Mouse (Mus musculus): Measurements from ENCODE around the gene Lysmd1.
"Not testable (repeated sequence)": the region's sequence is repeated elsewhere in the genome, so short reads cannot be mapped to it uniquely, and the experiment has no call there.

Gene Lysmd1

GRCm38 (mm10) chr3:95133680-95134101 lies at the start of gene Lysmd1, which contains the start of gene Scnm1:
Lysmd1 (plus strand) TSS chr3:95134088.
Scnm1 (minus strand) TSS chr3:95134011.
- peak; percentile 61 to 83 for DNase-seq (ENCODE audit: low spot score in 2 of 2)

DNA sequence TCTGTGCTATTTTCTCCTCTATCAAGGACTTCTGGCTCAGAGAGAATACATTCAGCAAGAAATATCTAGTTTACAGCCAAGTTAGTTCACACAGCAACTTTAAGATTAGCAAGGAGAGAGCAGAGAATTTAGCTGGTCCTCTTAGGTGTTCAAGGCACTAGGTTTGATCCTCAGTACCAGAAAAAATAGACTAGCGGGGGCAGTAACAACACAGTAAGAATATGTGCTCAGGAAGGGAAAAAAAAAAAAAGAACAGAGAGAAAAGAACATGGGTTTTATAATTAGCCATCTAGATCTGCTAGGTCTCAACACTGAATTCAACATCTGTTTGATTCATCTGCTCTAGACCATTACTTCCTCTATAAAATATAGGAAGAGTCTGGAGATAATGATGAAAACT lies 45.8 kb upstream of the Lysmd1 start:
- DNase-seq (ENCODE audit: low spot score in 2 of 2), result no peak

DNA sequence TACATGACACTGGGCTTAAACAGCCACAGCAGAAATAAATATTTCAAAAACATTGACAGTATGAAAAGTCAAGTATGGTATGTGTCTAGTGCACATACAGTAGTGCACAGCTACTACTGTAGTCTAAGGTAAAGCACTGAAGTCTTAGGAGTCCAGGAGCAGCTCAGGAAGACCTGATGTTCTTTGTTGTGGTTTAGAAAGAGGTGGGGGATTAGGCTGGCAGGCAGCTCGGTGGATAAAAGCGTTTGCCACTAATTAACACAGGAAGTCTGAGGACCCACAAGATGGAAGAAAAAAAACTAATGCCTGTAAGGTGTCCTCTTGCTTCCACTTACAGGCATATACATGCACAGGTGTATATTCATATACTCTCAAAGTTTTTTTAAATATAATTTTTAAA lies 33.0 kb upstream of the Lysmd1 start:
- DNase-seq (ENCODE audit: low spot score in 2 of 2), result no peak

- no peak for DNase-seq (ENCODE audit: low spot score in 2 of 2)
Measured at GRCm38 (mm10) chr3:95105121-95105520, 28.8 kb upstream of the Lysmd1 start.

DNA sequence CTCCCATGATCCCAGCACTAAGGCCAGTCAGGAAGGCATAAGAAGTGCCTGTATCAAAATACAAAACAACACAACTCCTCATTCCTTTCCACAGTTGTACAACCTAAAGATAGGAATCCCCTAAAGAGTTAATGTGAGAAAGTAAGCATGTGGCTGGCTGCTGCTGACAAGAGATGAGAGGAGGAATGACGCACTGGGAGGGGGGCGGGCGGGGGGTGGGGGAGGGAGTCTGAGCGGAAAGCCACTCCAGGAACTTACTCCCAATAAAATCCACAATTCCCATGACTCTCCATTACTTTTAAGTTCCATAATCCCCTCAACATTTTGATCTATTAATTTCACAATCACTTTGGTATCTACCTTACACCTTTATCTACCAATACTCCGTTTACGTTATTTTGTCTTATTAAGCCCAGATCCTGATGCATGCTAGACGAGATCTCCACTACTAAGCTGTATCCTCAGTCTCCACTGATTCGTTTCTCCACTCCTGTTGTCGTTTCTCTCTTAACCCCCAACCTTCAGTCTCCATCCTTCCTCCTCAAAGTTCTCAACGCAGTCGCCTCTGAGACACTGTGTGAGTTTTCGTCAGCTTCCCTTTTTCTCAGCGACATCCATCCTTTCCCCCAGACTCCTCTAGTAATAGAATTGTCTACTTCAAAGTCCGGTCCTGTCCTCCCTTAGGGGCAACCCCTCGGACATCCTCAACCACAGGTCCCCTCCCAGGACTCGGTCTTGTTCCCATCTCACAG lies 28.1 kb upstream of the Lysmd1 start:
- no peak for DNase-seq (ENCODE audit: low spot score in 2 of 2)

- DNase-seq (ENCODE audit: low spot score in 2 of 2), result peak; percentile 94 to 97
Measured at GRCm38 (mm10) chr3:95106338-95107117, 27.4 kb upstream of the Lysmd1 start, which contains the start of gene Pip5k1a. Pip5k1a (minus strand) TSS chr3:95106930.

DNA sequence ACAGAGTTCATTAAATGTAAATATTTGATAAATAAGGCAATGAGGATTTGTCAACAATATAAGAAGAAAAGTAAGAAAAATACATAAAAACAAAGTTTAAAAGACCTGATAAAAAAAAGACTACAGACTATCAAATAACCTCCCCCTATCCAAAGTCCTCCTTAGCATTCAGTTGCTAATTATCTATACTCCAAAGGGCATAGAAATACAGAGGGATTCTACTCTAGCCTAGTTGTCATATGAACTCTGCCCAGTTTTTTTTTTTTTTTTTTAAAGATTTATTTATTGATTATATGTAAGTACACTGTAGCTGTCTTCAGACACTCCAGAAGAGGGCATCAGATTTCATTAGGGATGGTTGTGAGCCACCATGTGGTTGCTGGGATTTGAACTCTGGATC lies 26.6 kb upstream of the Lysmd1 start:
- DNase-seq (ENCODE audit: low spot score in 2 of 2), result not testable (repeated sequence)

GRCm38 (mm10) chr3:95107898-95108297 lies 26.0 kb upstream of the Lysmd1 start:
- no peak for DNase-seq (ENCODE audit: low spot score in 2 of 2)

- DNase-seq (ENCODE audit: low spot score in 2 of 2), result peak; percentile 60 to 81
Measured at GRCm38 (mm10) chr3:95110911-95111726, 22.8 kb upstream of the Lysmd1 start, which contains the start of gene Vps72. Vps72 (plus strand) TSS chr3:95111022.

DNA sequence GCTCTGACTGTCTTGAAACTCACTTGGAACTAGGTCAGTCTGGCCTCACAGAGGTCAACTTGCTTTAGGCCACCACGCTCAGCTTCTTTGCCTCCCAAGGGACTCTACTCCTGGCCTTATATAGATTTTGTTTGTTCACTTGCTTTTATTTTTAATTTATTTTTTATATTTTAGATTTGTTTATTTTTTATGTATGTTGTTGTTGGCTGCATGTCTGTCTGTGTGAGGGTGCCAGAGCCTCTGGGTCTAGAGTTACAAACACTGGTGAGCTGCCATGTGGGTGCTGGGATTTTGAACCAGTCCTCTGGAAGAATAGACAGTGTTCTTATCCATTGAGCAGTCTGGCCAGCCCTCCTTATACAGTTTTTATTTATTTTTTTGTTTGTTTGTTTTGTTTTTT lies 21.1 kb upstream of the Lysmd1 start:
- DNase-seq (ENCODE audit: low spot score in 2 of 2), result no peak

DNA sequence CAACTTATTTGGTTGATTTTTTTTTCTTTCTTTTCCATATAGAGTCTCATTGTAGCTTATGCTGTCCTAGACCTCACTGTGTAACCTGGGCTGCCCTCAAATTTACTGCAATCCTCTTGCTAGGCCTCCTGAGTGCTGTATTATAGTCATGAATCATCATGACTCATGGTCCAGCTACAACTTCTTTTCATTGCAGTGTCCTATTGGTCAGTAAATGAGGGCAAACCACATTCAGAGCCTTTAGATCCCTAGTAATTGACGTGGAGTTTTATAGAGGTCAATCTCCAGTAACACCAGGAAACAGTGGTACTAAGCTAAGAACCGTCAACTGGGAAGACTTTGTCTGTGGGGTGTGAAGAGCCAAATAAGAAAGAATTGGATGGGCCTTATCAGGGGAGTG lies 16.1 kb upstream of the Lysmd1 start:
- DNase-seq (ENCODE audit: low spot score in 2 of 2), result no peak

DNA sequence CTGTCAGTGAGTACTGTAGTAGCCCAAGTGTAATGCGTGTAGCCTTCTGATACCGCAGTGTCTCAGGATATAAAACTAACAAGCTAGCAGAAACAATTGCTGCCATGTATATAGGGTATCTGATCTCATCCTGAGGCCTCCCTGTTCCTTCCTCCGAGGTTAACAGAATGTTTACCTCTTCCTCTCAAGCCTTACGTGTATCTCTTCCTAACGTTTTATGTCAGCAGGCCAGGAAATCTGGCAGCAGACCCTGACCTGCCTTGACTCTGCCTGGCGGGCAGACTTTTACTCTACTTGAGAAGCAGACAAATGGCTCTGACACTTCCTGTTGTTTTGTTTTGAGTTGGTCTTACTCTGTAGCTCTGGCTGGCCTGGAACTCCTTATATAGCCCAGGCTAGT lies 12.3 kb upstream of the Lysmd1 start:
- DNase-seq (ENCODE audit: low spot score in 2 of 2), result no peak

GRCm38 (mm10) chr3:95124246-95124645 lies 9.6 kb upstream of the Lysmd1 start, which contains the start of gene Tmod4:
Tmod4 (plus strand) TSS chr3:95124476.
- no peak for DNase-seq (ENCODE audit: low spot score in 2 of 2)

DNA sequence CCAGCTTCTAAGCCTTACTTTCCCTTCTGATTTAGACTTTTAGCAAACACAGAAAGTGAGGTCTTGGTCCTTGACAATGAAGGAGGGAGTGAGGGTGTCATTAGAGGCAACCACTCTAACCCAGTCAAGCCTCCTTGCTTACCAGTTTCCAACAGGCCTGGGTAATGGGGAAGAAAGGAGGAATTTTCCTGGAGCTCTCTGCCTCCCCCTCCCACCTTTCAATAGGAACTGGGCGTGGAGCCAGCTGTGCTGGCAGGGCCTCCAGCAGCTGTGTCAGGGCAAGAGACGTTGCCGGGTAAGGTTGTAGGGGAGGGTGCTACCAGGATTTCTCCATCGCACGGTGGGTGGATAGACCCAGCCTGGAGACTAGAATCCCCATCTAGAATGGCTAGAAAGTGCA lies 8.9 kb upstream of the Lysmd1 start:
- peak in 1 of 2 experiments; percentile 42 for DNase-seq (ENCODE audit: low spot score in 2 of 2)

DNA sequence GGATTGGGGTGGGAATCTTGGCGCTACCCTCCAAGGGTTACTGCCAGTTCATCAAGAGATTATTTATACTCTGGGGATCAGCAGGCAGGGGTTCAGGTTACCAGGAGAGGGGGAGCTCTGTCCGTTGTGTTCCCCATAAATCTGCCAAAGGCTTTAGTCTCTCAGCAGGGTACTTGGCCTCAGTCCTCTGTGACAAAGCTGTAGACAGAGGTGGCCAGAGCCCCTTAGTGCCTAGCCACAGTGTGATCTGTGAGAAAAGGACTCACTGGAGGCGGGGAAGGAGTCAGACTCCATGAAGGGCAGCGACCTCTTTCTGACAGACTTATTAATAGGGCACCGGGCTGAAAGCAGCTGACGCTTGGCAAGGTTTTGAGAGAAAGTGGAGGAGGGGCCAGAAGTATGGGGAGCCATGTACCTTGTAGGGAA lies 4.6 kb upstream of the Lysmd1 start:
- no peak for DNase-seq (ENCODE audit: low spot score in 2 of 2)

GRCm38 (mm10) chr3:95130081-95130480 lies 3.8 kb upstream of the Lysmd1 start:
- DNase-seq (ENCODE audit: low spot score in 2 of 2), result no peak

GRCm38 (mm10) chr3:95132389-95132788 lies 1.5 kb upstream of the Lysmd1 start:
- DNase-seq (ENCODE audit: low spot score in 2 of 2), result not testable (repeated sequence)

- DNase-seq (ENCODE audit: low spot score in 2 of 2), result no peak
Measured at GRCm38 (mm10) chr3:95133176-95133575, 712 bp upstream of the Lysmd1 start.

DNA sequence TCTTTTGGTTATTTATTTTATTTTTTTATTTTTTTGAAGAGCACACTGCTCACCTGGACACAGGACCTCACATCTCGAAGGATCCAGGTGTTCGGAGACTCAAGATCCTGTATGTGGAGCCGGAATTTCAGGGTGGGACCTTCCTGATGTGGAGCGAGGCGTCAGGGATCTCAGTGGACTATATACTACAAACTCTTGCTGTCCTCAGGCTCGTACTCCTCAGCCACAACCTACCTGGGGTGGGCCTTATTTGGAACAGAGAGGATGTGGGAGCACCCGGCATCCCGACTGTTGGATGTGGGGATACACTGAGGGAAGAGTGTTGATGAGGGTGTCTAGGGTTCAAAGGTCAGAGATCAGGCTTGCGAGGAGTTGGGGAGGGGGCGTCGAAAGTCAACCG lies 245 bp downstream of the Lysmd1 start:
- not testable (repeated sequence) for DNase-seq (ENCODE audit: low spot score in 2 of 2)

DNA sequence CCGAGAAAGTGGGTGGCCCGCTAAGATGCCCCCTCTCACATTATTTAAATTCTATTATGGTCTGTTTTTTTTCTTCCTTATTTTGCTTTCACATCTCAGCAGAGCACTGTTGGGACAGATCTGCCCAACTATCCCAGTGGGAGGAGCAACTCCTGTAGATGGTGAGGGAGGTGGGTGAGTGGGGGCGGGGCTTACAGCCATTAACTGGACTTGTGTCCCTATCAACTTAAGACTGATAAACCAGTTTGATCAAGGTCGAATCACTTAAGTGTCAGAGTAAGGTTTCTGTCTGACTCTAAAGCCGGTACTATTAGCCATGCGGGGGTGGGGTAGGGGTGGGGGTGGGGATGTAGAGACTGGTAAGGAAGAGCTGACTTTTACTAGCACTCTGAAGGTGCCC lies 1.1 kb downstream of the Lysmd1 start:
- no peak for DNase-seq (ENCODE audit: low spot score in 2 of 2)

DNA sequence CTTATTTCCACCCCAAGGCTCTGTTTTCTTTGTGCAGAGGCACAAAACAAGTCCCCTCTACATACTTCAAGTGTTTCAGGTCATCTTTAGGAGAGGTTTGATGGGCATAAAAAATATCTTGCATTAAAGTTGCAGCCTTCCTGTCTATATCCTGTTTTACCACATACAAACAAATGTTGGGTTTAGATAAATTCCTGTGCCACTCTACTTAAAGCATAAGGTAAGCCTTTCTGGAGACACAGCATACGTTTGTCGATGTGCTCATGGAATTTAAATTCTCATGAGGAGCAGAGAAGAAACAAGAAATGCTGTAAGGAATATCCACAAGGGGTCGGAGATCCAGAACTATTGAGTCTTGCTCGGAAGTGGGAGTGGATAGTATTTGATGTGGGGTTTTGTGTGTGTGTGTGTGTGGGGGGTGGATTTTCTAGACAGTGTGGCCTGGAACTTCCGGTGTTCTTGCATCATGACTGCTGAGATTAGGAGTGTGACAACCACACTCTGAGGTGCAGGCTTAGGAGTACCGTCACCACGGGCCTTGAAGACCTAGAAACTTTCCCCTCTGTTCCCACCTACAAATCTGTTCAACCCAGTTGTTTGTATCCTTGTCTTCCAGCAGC lies 1.7 kb downstream of the Lysmd1 start:
- no peak for DNase-seq (ENCODE audit: low spot score in 2 of 2)
